Mouse (Mus musculus) neural tube, embryonic 11.5 days (tissue): ENCODE results near the gene Wdtc1. TPM values are rescaled to one million over a fixed set of nuclear protein-coding genes. Genes with fewer than 3 reads are reported as not detected.
A peak's percentile ranks its signal among the peaks of the same experiment; 100 is the strongest.

Experiments
- ATAC-seq: fragments of 200-750 bp; cut with Nextera tagmentation; 2 replicates; pipeline ENCODE4 v1.8.0; 2017; ENCODE audit warnings: moderate number of reproducible peaks, mild to moderate bottlenecking, moderate TSS enrichment, moderate library complexity; ENCODE audit not compliant: insufficient read depth, low FRiP score, low TSS enrichment
- DNase-seq: peaks from one replicate; pipeline ENCODE4 v3.0.0-alpha.2; 2015; ENCODE audit warnings: low spot score
- H3K27ac ChIP-seq: fragments of 300-500 bp; sonication (generic); 2 replicates; pipeline ENCODE4 v1.5.1; 2014; ENCODE audit warnings: low read depth, mild to moderate bottlenecking, low read length
- H3K27me3 ChIP-seq: fragments of 300-500 bp; sonication (generic); 2 replicates; pipeline ENCODE4 v1.6.1; 2014; ENCODE audit warnings: mild to moderate bottlenecking, low read length, mixed read lengths; ENCODE audit not compliant: control insufficient read depth, insufficient read depth
- H3K36me3 ChIP-seq: fragments of 300-500 bp; sonication (generic); 2 replicates; pipeline ENCODE4 v1.6.1; 2014; ENCODE audit warnings: mild to moderate bottlenecking, low read length, moderate library complexity, mixed read lengths; ENCODE audit not compliant: control insufficient read depth, insufficient read depth
- H3K4me1 ChIP-seq: fragments of 300-500 bp; sonication (generic); 2 replicates; pipeline ENCODE4 v1.6.1; 2014; ENCODE audit warnings: low read length, mixed read lengths; ENCODE audit not compliant: control insufficient read depth, insufficient read depth
- H3K4me2 ChIP-seq: fragments of 300-500 bp; sonication (generic); 2 replicates; pipeline ENCODE4 v1.6.1; 2014; ENCODE audit warnings: low read depth, mild to moderate bottlenecking, moderate library complexity
- H3K4me3 ChIP-seq: fragments of 300-500 bp; sonication (generic); 2 replicates; pipeline ENCODE4 v1.5.1; 2014; ENCODE audit warnings: low read depth, low read length
- H3K9ac ChIP-seq: fragments of 300-500 bp; sonication (generic); 2 replicates; pipeline ENCODE4 v1.6.1; 2014; ENCODE audit warnings: mild to moderate bottlenecking, low read length
- H3K9me3 ChIP-seq: fragments of 300-500 bp; sonication (generic); 2 replicates; pipeline ENCODE4 v1.6.1; 2016; ENCODE audit warnings: low read length; ENCODE audit not compliant: control insufficient read depth
- WGBS: fragments of 180-500 bp; shearing (Covaris S2); extraction: QIAGEN DNeasy Blood & Tissue Kit; methylation state at CpG from one replicate; pipeline ENCODE4 v1.1.7; 2014; 5-methylcytosine and 5-hydroxymethylcytosine counted together
- polyA plus RNA-seq: library from polyadenylated mRNA; unstranded; fragments of >200 nt; fragmentation: Nextera tagmentation; extraction: Ambion mirVana; gene quantifications from 2 replicates; pipeline ENCODE4 v1.2.1, GENCODE M21; 2014

The Wdtc1 gene
- polyA plus RNA-seq, 1 experiment from 2014 or later = 27.0 TPM

DNA sequence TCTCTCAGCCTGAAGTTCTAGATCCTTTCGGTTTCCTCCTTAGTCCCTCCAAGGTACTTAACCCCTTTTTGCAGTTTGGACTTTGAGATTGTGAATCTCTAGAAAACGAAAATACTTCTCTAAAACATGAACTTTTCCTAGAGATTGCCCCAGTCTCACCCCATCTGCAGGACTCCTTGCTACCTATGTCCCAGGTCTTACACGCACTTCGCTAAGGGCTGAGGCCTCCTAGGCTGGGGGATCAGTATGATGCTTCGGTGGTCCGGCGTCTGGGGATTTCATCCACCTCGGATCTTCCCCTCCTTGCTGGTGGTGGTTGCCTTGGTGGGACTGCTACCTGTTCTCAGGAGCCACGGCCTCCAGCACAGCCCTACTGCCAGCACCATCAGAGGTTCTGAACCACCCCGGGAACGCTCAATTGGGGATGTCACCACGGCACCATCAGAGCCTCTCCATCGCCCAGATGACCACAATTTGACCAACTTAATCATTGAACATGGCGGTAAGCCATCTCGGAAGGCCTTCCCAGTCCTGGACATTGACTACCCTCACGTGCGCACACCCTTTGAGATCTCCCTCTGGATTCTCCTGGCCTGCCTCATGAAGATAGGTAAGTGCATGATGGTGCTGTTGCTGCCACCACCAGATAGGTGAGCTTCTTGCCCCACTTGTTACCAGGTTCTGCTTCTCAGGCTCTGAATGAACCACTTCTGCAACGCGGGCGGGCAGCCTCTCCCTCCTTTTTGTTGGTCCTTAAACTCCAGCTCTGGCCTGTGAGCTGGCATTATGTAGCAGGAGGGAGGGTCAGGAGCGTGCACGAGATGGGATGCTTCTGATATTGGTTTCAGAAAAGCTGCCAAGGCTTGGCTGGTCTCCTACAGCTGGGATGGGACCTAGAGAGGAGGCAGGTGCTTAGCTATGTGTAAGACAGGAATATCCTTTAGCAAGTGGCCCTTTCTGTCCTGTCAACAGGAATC lies 17.3 kb upstream of the Wdtc1 start:
- no peak for ATAC-seq
- WGBS = 74% methylated on average over 22 of the region's 22 CpGs

DNA sequence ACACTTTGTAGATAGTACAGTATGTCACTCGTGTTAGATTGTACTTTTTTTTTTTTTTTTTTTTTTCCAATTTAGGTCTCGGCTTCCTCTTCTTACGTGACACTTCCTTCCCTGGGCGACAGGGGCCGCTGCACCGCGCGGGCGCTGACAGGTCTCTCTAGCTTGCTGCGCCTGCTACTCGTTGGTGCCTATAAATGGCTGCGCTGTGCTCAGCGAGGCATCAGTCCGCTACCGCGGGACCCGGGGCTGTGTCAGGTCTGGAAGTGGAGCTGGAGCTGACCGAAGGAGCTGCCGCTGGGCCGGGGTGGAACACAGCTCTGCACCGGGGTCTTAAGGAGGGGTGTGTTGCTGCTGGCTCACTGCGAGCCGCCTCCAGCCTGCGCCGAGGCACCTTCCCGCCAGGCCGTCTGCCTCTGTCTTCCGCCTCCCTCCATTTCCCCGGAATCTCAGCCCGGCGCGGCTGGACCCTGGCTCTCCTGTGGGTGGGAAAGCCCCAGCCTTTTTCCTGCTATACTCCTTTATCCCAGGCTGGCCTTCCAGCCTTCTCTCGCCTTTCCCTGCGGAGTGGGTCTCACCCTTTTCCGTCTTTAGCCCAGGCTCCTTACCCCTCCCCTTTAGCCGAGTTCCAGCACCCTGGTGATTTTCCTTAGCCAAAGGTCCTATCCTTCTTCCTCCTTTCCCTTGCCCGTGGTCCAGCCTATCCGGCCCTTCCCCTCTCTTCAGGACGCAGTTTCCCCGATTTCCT lies 16.4 kb upstream of the Wdtc1 start, which contains the start of gene Slc9a1:
Gene Slc9a1, plus strand, starts transcription at position 154 of the 745 bp plus-strand sequence.
- DNase-seq (peak; percentile 92), ATAC-seq (peak; percentile 86)
- no peaks in the 10 kb centered on the region for H3K9me3 ChIP-seq
- peak within 1 kb of the TSS; percentile 95 for H3K9ac ChIP-seq
- peak within 1 kb of the TSS; percentile 89 for H3K4me3 ChIP-seq
- peaks cover 33% of the 10 kb centered on the region for H3K4me1 ChIP-seq
- no peaks in the 10 kb centered on the region for H3K27me3 ChIP-seq
- H3K4me2 ChIP-seq = peak within 1 kb of the TSS; percentile 85
- peak within 1 kb of the TSS; percentile 75 for H3K27ac ChIP-seq
- WGBS = under 1% methylated on average over 40 of the region's 40 CpGs
- no peaks in the 10 kb centered on the region for H3K36me3 ChIP-seq

More for the DNA sequence above, 17.3 kb upstream of the Wdtc1 start:
- Histone ChIP-seq H3K4me3 (peak overlapping the region; percentile 89), H3K9ac (peak overlapping the region; percentile 95), H3K4me2 (peak overlapping the region; percentile 85), H3K27me3 (no peaks in the 10 kb centered on the region), H3K27ac (no peak overlapping the region), H3K36me3 (no peaks in the 10 kb centered on the region), H3K4me1 (peaks cover 33% of the 10 kb centered on the region), H3K9me3 (no peaks in the 10 kb centered on the region)
- DNase-seq = no peak

GRCm38 (mm10) chr4:133354641-133355040 lies 1.4 kb upstream of the Wdtc1 start:
- H3K27me3 ChIP-seq = no peaks in the 10 kb centered on the region
- no peak for DNase-seq
- H3K4me1 ChIP-seq = no peaks in the 10 kb centered on the region
- H3K4me2 ChIP-seq = no peak overlapping the region
- H3K36me3 ChIP-seq = no peaks in the 10 kb centered on the region
- no peak for ATAC-seq
- no peak overlapping the region for H3K9ac ChIP-seq
- no peak overlapping the region for H3K27ac ChIP-seq
- no peak overlapping the region for H3K4me3 ChIP-seq
- WGBS = 89% methylated on average over 6 of the region's 6 CpGs
- H3K9me3 ChIP-seq = no peaks in the 10 kb centered on the region

- Histone ChIP-seq H3K9ac (no peak overlapping the region), H3K27me3 (no peaks in the 10 kb centered on the region), H3K4me3 (no peak overlapping the region), H3K27ac (no peak overlapping the region), H3K9me3 (no peaks in the 10 kb centered on the region), H3K4me1 (no peaks in the 10 kb centered on the region), H3K4me2 (no peak overlapping the region), H3K36me3 (no peaks in the 10 kb centered on the region)
- ATAC-seq (no peak), DNase-seq (no peak)
- WGBS = 74% methylated on average over 10 of the region's 10 CpGs
These were observed 484 bp downstream of the Wdtc1 start for GRCm38 (mm10) chr4:133352797-133353196.

DNA sequence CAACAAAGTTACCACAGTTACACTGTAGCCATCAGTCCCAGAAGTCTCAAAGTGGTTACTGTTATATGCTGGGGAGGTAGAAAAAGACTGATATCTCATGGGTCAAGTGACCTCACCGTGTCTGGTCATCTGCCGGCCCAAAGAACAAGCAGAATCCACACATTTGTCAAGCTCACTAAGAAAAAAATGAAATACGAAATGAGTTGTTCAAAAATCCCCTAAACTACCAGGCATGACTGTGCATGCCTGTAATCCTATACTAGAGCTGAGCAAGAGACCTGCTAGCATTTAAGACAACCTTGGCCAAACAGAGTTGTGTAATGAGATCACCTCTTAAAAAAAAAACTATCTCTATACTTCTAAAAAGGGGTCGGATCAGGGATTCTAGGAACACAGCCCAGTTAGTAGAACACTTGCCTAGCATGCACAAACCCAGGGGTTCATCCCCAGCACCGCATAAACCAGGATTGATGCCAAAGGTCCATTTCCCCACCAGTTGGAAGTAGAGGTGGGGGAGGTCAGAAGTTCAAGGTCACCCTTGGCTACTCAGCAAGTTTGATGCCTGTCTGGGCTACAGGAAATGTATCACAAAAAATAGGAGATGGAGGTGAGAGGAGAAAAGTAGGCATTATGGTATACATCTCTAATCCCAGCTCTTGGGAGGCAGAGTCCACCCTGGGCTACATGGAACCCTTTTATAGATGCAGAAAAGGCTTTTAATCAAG lies 5.1 kb downstream of the Wdtc1 start:
- Histone ChIP-seq H3K27me3 (no peaks in the 10 kb centered on the region), H3K36me3 (no peaks in the 10 kb centered on the region), H3K9me3 (no peaks in the 10 kb centered on the region), H3K4me3 (no peak overlapping the region), H3K9ac (no peak overlapping the region), H3K27ac (no peak overlapping the region), H3K4me2 (no peak overlapping the region), H3K4me1 (no peaks in the 10 kb centered on the region)
- ATAC-seq = no peak
- no peak for DNase-seq
- WGBS = 83% methylated on average over 5 of the region's 5 CpGs

- H3K4me1 ChIP-seq = no peaks in the 10 kb centered on the region
- no peak overlapping the region for H3K9ac ChIP-seq
- H3K36me3 ChIP-seq = no peaks in the 10 kb centered on the region
- ATAC-seq (no peak), DNase-seq (no peak)
- H3K9me3 ChIP-seq = no peaks in the 10 kb centered on the region
- H3K4me2 ChIP-seq = no peak overlapping the region
- H3K27ac ChIP-seq = no peak overlapping the region
- WGBS = 70% methylated on average over 4 of the region's 4 CpGs
- H3K27me3 ChIP-seq = no peaks in the 10 kb centered on the region
- no peak overlapping the region for H3K4me3 ChIP-seq
These were observed 5.7 kb downstream of the Wdtc1 start for GRCm38 (mm10) chr4:133347624-133348023.

DNA sequence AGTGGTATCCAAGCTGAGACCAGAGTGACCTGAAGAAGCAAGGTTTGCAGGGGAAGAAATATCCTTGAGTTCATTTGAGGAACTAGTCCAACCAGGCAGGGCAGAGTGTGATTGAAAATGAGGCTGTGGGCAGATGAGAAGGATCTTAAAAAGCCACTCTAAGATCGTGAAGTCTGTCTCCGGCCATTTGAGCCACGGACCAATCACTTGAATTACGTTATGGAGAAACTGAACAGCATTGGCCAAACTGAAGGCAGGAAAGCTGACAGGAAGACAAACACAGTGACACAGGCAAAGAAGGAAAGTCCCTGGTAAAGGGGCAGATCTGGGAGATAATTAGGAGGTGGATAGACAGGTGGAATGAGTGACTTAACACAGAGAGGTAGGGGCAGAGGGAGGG lies 6.7 kb downstream of the Wdtc1 start:
- H3K9me3 ChIP-seq = no peaks in the 10 kb centered on the region
- H3K27me3 ChIP-seq = no peaks in the 10 kb centered on the region
- H3K27ac ChIP-seq = no peak overlapping the region
- no peak overlapping the region for H3K4me2 ChIP-seq
- H3K36me3 ChIP-seq = no peaks in the 10 kb centered on the region
- no peak for ATAC-seq
- no peaks in the 10 kb centered on the region for H3K4me1 ChIP-seq
- DNase-seq = no peak
- H3K9ac ChIP-seq = no peak overlapping the region
- 79% methylated on average over 4 of the region's 4 CpGs for WGBS
- no peak overlapping the region for H3K4me3 ChIP-seq

DNA sequence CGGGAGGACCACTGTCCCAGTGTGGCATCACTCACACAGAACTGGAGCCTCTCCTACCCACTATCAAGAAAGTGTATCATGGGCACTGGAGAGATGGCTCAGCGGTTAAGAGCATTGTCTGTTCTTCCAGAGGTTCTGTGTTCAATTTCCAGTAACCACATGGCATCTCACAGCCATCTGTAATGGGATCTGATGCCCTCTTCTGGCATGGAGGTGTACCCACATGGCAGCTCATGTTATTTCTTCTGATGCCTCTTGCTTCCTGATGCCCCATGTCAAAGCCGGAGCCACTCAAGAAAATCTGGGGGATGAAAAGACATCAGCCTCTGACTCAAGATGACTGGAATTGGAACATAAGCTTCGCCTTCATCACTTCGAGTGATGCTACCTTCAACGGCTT lies 7.6 kb downstream of the Wdtc1 start:
- Histone ChIP-seq H3K4me3 (no peak overlapping the region), H3K9me3 (no peaks in the 10 kb centered on the region), H3K9ac (no peak overlapping the region), H3K36me3 (no peaks in the 10 kb centered on the region), H3K27me3 (no peaks in the 10 kb centered on the region), H3K27ac (no peak overlapping the region), H3K4me1 (no peaks in the 10 kb centered on the region), H3K4me2 (no peak overlapping the region)
- WGBS = 81% methylated on average over 6 of the region's 6 CpGs
- ATAC-seq (no peak), DNase-seq (no peak)
